Mouse (Mus musculus) heart, embryonic 14.5 days (tissue): ENCODE data around the gene Dstn. TPM values are rescaled to one million over a fixed set of nuclear protein-coding genes. Genes with fewer than 3 reads are reported as not detected.
A peak's percentile ranks its signal among the peaks of the same experiment; 100 is the strongest.

Experiments used
- ATAC-seq: fragments of 200-750 bp; cut with Nextera tagmentation; 2 replicates; pipeline ENCODE4 v1.8.0; 2017; ENCODE audit warnings: low read depth, moderate TSS enrichment; ENCODE audit not compliant: insufficient number of reproducible peaks, insufficient read depth, low FRiP score
- H3K27ac ChIP-seq, 2 experiments: fragments of 200-500 bp in 1 of 2; fragments of 300-500 bp in 1 of 2; sonication (generic) in 1 of 2; replicated peaks in 1 of 2; 2 replicates each; pipeline ENCODE4 v1.5.1; 2012 to 2014; ENCODE audit warnings: low read depth in 2 of 2, low read length in 2 of 2, control low read depth in 1 of 2, mild to moderate bottlenecking in 1 of 2, mixed read lengths in 1 of 2; ENCODE audit not compliant: control insufficient read depth in 1 of 2, insufficient read depth in 1 of 2
- H3K27me3 ChIP-seq: fragments of 300-500 bp; sonication (generic); 2 replicates; pipeline ENCODE4 v1.6.1; 2014; ENCODE audit warnings: mild to moderate bottlenecking, low read length, control low read depth; ENCODE audit not compliant: control insufficient read depth, insufficient read depth
- H3K36me3 ChIP-seq: fragments of 300-500 bp; sonication (generic); 2 replicates; pipeline ENCODE4 v1.6.1; 2014; ENCODE audit warnings: mild to moderate bottlenecking, control low read depth, low read length, mixed read lengths; ENCODE audit not compliant: control insufficient read depth, insufficient read depth
- H3K4me1 ChIP-seq, 2 experiments: fragments of 200-500 bp in 1 of 2; fragments of 300-500 bp in 1 of 2; sonication (generic) in 1 of 2; 2 replicates each; pipeline ENCODE4 v1.6.1; 2012 to 2014; ENCODE audit warnings: low read length in 2 of 2, control low read depth in 1 of 2, mixed read lengths in 1 of 2; ENCODE audit not compliant: control insufficient read depth in 2 of 2, insufficient read depth in 2 of 2
- H3K4me2 ChIP-seq: fragments of 300-500 bp; sonication (generic); 2 replicates; pipeline ENCODE4 v1.6.1; 2014; ENCODE audit warnings: mild to moderate bottlenecking, low read length
- H3K4me3 ChIP-seq, 2 experiments: fragments of 200-500 bp in 1 of 2; fragments of 300-500 bp in 1 of 2; sonication (generic) in 1 of 2; 2 replicates each; pipeline ENCODE4 v1.5.1; 2012 to 2014; ENCODE audit warnings: low read length in 2 of 2, mild to moderate bottlenecking in 2 of 2, control low read depth in 1 of 2, low read depth in 1 of 2, moderate library complexity in 1 of 2; ENCODE audit not compliant: control insufficient read depth in 1 of 2, insufficient read depth in 1 of 2
- H3K9ac ChIP-seq: fragments of 300-500 bp; sonication (generic); 2 replicates; pipeline ENCODE4 v1.6.1; 2014; ENCODE audit warnings: mild to moderate bottlenecking, low read length
- H3K9me3 ChIP-seq: fragments of 300-500 bp; sonication (generic); 2 replicates; pipeline ENCODE4 v1.6.1; 2016; ENCODE audit warnings: low read length, control low read depth; ENCODE audit not compliant: control insufficient read depth
- whole genome bisulfite sequencing: fragments of 180-500 bp; shearing (Covaris S2); extraction: QIAGEN DNeasy Blood & Tissue Kit; methylation state at CpG from one replicate; pipeline ENCODE4 v1.1.7; 2014; 5-methylcytosine and 5-hydroxymethylcytosine counted together
- polyA plus RNA-seq: library from polyadenylated mRNA; unstranded; fragments of >200 nt; fragmentation: Nextera tagmentation; extraction: Ambion mirVana; gene quantifications from 2 replicates; pipeline ENCODE4 v1.2.1, GENCODE M21; 2014

The Dstn gene
- polyA plus RNA-seq, 1 experiment from 2014 or later = 1,027 TPM

- 9% methylated on average over 1 of the region's 1 CpGs for WGBS
- Histone ChIP-seq H3K4me3 (no peak overlapping the region), H3K27ac (peak overlapping the region in 1 of 2 experiments; percentile 37; a peak in 1 of 4 replicates), H3K4me2 (no peak overlapping the region), H3K27me3 (no peaks in the 10 kb centered on the region), H3K4me1 (peaks cover 11 to 29% of the 10 kb centered on the region in 2 experiments), H3K9ac (no peak overlapping the region), H3K9me3 (no peaks in the 10 kb centered on the region), H3K36me3 (peaks cover 26% of the 10 kb centered on the region)
- no peak for ATAC-seq
These were observed 75.9 kb downstream of the Dstn start for GRCm38 (mm10) chr2:143990997-143991396.

DNA sequence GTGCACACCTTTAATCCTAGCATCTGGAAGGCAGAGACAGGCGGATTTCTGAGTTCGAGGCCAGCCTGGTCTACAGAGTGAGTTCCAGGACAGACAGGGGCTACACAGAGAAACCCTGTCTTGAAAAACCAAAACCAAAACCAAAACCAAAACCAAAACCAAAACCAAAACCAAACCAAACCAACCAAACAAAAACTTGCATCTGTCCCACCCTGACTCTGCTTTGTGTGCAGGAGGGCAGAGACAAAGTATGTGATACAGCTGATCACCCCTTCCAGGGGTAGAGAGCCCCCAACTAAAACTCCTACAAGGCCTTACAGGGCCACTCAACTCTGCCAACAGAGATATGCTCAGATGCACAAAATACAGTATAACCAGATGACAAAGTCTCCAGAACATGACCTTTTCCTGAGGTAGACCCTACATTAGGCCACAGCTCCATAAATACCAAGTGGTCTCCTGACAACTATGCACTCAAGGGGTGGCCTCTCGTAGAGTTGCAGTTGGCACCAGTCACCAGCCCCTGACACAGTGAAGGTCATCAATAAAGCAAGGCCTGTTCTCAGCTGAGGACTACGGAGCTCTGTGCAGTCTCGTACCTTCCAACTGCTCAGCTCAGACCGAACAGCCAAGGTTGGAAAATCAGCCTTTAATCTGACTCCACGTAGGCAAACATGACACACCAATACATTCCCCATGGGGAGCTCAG, 77.0 kb downstream of the Dstn start:
- Histone ChIP-seq H3K27me3 (no peaks in the 10 kb centered on the region), H3K4me3 (no peak overlapping the region), H3K9ac (no peak overlapping the region), H3K9me3 (no peaks in the 10 kb centered on the region), H3K4me2 (no peak overlapping the region), H3K4me1 (peaks cover 11 to 29% of the 10 kb centered on the region in 2 experiments), H3K27ac (peak overlapping the region in 1 of 2 experiments; percentile 27; a peak in 1 of 4 replicates), H3K36me3 (peaks cover 19% of the 10 kb centered on the region)
- ATAC-seq = no peak
- WGBS = 73% methylated on average over 7 of the region's 7 CpGs

Other genes starting within 250 kb of the Dstn start
- 2.1 and 2.2 TPM in 2 replicates for gene Bfsp1, start 52.1 kb upstream of the Dstn start, polyA plus RNA-seq
- gene Rrbp1, start 95.9 kb downstream of the Dstn start, polyA plus RNA-seq = 54.4 and 61.8 TPM in 2 replicates
- not detected in 2 replicates for gene Banf2, start 117.7 kb downstream of the Dstn start, polyA plus RNA-seq